Mouse (Mus musculus) kidney, embryonic 16.5 days (tissue): ENCODE data around the gene Rsl1. TPM values are rescaled to one million over a fixed set of nuclear protein-coding genes. Genes with fewer than 3 reads are reported as not detected.
"Not testable (repeated sequence)": the region's sequence is repeated elsewhere in the genome, so short reads cannot be mapped to it uniquely, and the experiment has no call there.

Experiments used
- ATAC-seq: fragments of 200-750 bp; cut with Nextera tagmentation; 2 replicates; pipeline ENCODE4 v1.8.0; 2017; ENCODE audit warnings: moderate TSS enrichment; ENCODE audit not compliant: low FRiP score, low TSS enrichment
- H3K27ac ChIP-seq: fragments of 300-500 bp; sonication (generic); 2 replicates; pipeline ENCODE4 v1.5.1; 2014; ENCODE audit warnings: low read length
- H3K27me3 ChIP-seq: fragments of 300-500 bp; sonication (generic); 2 replicates; pipeline ENCODE4 v1.6.1; 2014; ENCODE audit warnings: low read length, control low read depth, mixed read lengths; ENCODE audit not compliant: insufficient read depth
- H3K36me3 ChIP-seq: fragments of 300-500 bp; sonication (generic); 2 replicates; pipeline ENCODE4 v1.6.1; 2014; ENCODE audit warnings: low read length, control low read depth, mixed read lengths; ENCODE audit not compliant: insufficient read depth
- H3K4me1 ChIP-seq: fragments of 300-500 bp; sonication (generic); 2 replicates; pipeline ENCODE4 v1.6.1; 2014; ENCODE audit warnings: low read length, control low read depth, mixed read lengths; ENCODE audit not compliant: insufficient read depth
- H3K4me2 ChIP-seq: fragments of 300-500 bp; sonication (generic); replicated peaks from 2 replicates; pipeline ENCODE4 v1.6.1; 2014; ENCODE audit warnings: low read depth, low read length
- H3K4me3 ChIP-seq: fragments of 300-500 bp; sonication (generic); 2 replicates; pipeline ENCODE4 v1.5.1; 2014; ENCODE audit warnings: mild to moderate bottlenecking, low read length
- H3K9ac ChIP-seq: fragments of 300-500 bp; sonication (generic); replicated peaks from 2 replicates; pipeline ENCODE4 v1.6.1; 2014; ENCODE audit warnings: low read length
- H3K9me3 ChIP-seq: fragments of 300-500 bp; sonication (generic); 2 replicates; pipeline ENCODE4 v1.6.1; 2016; ENCODE audit warnings: low read length, control low read depth
- WGBS: fragments of 180-500 bp; shearing (Covaris S2); extraction: QIAGEN DNeasy Blood & Tissue Kit; methylation state at CpG from one replicate; pipeline ENCODE4 v1.1.7; 2014; 5-methylcytosine and 5-hydroxymethylcytosine counted together
- polyA plus RNA-seq: library from polyadenylated mRNA; unstranded; fragments of >200 nt; fragmentation: Nextera tagmentation; extraction: Ambion mirVana; gene quantifications from 2 replicates; pipeline ENCODE4 v1.2.1, GENCODE M21; 2015

Rsl1 gene
- polyA plus RNA-seq, result 8.8 and 10.0 TPM in 2 replicates

- H3K27me3 ChIP-seq, H3K4me1 ChIP-seq, H3K9me3 ChIP-seq, H3K36me3 ChIP-seq: not testable (repeated sequence)
- 2% methylated on average over 17 of the region's 17 CpGs for WGBS
- peak within 1 kb of the TSS; percentile 60; the same call in 1 of the 2 replicates for H3K27ac ChIP-seq
- H3K4me2 ChIP-seq, result peak within 1 kb of the TSS; percentile 64
- peak within 1 kb of the TSS; percentile 77 for H3K9ac ChIP-seq
- ATAC-seq, result peak; percentile 99
- peak within 1 kb of the TSS; percentile 67 for H3K4me3 ChIP-seq
Measured at GRCm38 (mm10) chr13:67172991-67173722, at the start of gene Rsl1. TSS of gene Rsl1 (plus strand) at chr13:67173182.

DNA sequence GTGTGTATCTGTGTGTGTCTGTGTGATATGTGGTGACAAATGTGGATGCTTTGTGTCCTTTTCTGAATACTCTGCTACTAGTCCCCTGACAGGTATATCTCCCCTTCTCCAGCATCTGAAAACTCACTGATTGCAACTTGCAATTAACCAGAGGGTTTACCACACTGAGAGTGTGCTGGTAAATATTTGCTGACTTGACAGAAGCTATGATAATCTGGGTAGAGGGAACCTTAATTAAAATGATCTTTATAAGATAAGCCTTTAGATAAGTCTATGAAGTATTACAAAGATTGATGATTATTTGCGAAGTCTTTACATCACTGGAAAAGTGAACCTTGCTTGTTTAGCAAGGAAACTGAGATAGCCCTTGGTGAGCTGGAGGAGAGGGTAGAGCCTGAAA, 48.5 kb upstream of the Rsl1 start:
- H3K27me3 ChIP-seq, result no peaks in the 10 kb centered on the region
- H3K9me3 ChIP-seq, result no peaks in the 10 kb centered on the region
- no peak overlapping the region for H3K4me2 ChIP-seq
- no peak overlapping the region for H3K9ac ChIP-seq
- H3K4me1 ChIP-seq, result peaks cover 8% of the 10 kb centered on the region; the same call in 1 of the 2 replicates
- no peak overlapping the region for H3K27ac ChIP-seq
- ATAC-seq, result no peak
- WGBS, result 86% methylated on average over 1 of the region's 1 CpGs
- H3K36me3 ChIP-seq, result no peaks in the 10 kb centered on the region
- H3K4me3 ChIP-seq, result no peak overlapping the region

DNA sequence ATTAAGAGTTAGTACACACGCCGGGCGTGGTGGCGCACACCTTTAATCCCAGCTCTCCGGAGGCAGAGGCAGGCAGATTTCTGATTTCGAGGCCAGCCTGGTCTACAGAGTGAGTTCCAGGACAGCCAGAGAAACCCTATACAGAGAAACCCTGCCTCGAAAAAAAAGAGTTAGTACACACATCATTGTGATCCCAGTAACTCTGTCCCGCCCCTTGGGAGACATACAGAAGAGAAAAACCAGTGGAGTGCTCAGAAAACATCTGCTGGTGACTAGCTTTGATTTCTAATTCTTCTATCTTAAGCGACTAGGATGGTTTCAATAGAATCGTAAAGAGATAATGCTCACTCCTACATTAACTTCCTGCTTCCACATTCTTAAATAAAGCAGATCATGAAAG, 45.5 kb upstream of the Rsl1 start:
- not testable (repeated sequence) for H3K9me3 ChIP-seq, H3K27ac ChIP-seq, H3K4me1 ChIP-seq, ATAC-seq, H3K4me3 ChIP-seq, H3K9ac ChIP-seq, H3K36me3 ChIP-seq, H3K27me3 ChIP-seq
- H3K4me2 ChIP-seq, result peak overlapping the region; percentile 72; the same call in 1 of the 2 replicates
- 79% methylated on average over 10 of the region's 10 CpGs for WGBS

DNA sequence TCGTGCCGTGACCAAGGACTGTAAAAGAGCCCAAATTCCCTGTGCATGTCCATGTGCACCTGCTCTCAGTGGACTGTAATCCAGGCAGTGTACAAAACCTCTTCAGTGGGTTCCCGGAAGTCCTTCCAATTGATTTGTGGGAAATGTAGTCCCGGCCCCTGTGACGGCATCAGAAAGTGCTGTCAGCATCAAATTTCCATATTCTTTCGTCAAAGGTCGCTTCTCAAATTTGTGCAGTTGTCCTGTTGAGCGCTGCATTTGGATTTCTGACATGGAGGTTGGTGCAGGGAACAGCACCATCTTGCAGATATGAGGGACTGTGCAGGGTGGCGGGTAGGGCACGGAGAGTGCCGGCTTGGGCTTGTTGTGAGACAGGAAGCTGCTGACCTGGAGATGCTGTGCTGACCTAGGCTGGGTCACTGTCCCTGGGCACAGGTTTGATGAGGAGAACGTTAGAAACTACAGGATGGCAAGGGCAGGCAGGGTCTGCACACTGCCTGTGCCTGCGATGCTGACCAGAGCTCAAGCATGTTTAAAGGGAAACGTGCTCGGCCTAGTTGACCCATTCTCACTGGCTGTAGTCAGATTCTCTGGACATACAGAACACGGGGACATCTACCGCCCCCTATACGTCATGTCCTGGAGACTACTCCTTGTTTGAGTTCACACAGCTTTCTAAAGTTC, 44.8 kb upstream of the Rsl1 start:
- Histone ChIP-seq H3K36me3 (no peaks in the 10 kb centered on the region), H3K4me2 (peak overlapping the region; percentile 72), H3K9me3 (no peaks in the 10 kb centered on the region), H3K27ac (peak overlapping the region; percentile 68; the same call in 1 of the 2 replicates), H3K27me3 (no peaks in the 10 kb centered on the region), H3K4me1 (peaks cover 8% of the 10 kb centered on the region; the same call in 1 of the 2 replicates), H3K4me3 (peak overlapping the region; percentile 85), H3K9ac (peak overlapping the region; percentile 78)
- ATAC-seq, result peak; percentile 97
- WGBS, result under 1% methylated on average over 18 of the region's 18 CpGs

DNA sequence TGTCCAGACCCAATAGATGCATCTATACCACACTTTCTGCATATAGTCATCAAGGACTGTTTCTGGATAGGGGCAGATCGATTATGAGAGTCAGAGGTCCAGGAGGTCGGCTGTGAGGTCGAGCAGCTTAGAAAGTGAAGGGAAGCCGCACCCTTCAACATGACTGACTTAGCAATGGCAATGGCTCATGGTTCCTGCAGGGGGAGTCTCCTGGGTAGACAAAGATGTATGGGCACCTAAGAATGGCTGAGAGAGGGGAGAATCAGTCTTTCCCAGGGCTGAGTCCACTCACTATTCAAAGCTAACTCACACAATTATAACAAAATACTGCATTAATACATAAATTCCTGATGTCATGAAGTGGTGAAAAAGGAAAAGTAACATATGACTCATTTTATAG, 6.9 kb upstream of the Rsl1 start:
- not testable (repeated sequence) for H3K9me3 ChIP-seq, H3K4me2 ChIP-seq, H3K27me3 ChIP-seq, H3K4me1 ChIP-seq, H3K4me3 ChIP-seq, ATAC-seq, H3K27ac ChIP-seq, H3K36me3 ChIP-seq, H3K9ac ChIP-seq
- 45% methylated on average over 4 of the region's 4 CpGs for WGBS

DNA sequence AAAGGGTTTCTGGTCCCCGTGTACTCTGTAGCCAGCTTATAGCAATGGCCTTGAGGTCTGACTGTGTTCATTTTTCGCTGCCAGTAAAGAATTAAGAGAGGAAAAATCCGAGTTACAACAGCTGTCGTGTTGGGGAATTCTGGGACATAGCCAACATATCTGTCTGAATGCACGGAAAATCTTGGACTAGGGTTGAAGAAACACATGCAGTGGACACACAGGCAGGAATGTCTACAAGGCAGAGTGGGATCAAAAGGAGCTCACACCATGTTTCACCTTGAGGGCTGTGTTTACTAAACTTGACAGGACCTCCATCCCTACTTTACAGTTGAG, 707 bp downstream of the Rsl1 start:
- Histone ChIP-seq H3K4me2 (peak overlapping the region; percentile 64), H3K9me3 (no peaks in the 10 kb centered on the region), H3K4me1 (no peaks in the 10 kb centered on the region), H3K4me3 (peak overlapping the region; percentile 67), H3K27ac (no peak overlapping the region), H3K9ac (peak overlapping the region; percentile 77), H3K36me3 (peaks cover 7% of the 10 kb centered on the region; the same call in 1 of the 2 replicates), H3K27me3 (no peaks in the 10 kb centered on the region)
- ATAC-seq, result peak; percentile 16; the same call in 1 of the 2 replicates
- 19% methylated on average over 5 of the region's 5 CpGs for WGBS

- Histone ChIP-seq H3K36me3 (no peaks in the 10 kb centered on the region), H3K27ac (0 out of 2 replicates have a peak within 1 kb of the TSS, but pooled peaks have one; percentile 43), H3K9ac (peak within 1 kb of the TSS; percentile 88), H3K9me3 (no peaks in the 10 kb centered on the region), H3K4me2 (peak within 1 kb of the TSS; percentile 60), H3K27me3 (no peaks in the 10 kb centered on the region), H3K4me1 (no peaks in the 10 kb centered on the region), H3K4me3 (peak within 1 kb of the TSS; percentile 88)
- WGBS, result under 1% methylated on average over 13 of the region's 13 CpGs
- peak; percentile 93 for ATAC-seq
Measured at GRCm38 (mm10) chr13:67194340-67194894, 21.4 kb downstream of the Rsl1 start, which contains the start of gene Zfp455. TSS of gene Zfp455 (plus strand) at chr13:67194506.

GRCm38 (mm10) chr13:67201656-67202055, 28.7 kb downstream of the Rsl1 start:
- Histone ChIP-seq H3K4me1 (no peaks in the 10 kb centered on the region), H3K4me3 (no peak overlapping the region), H3K9me3 (no peaks in the 10 kb centered on the region), H3K27ac (no peak overlapping the region), H3K9ac (no peak overlapping the region), H3K4me2 (no peak overlapping the region), H3K27me3 (no peaks in the 10 kb centered on the region), H3K36me3 (no peaks in the 10 kb centered on the region)
- ATAC-seq, result no peak
- 72% methylated on average over 3 of the region's 3 CpGs for WGBS

DNA sequence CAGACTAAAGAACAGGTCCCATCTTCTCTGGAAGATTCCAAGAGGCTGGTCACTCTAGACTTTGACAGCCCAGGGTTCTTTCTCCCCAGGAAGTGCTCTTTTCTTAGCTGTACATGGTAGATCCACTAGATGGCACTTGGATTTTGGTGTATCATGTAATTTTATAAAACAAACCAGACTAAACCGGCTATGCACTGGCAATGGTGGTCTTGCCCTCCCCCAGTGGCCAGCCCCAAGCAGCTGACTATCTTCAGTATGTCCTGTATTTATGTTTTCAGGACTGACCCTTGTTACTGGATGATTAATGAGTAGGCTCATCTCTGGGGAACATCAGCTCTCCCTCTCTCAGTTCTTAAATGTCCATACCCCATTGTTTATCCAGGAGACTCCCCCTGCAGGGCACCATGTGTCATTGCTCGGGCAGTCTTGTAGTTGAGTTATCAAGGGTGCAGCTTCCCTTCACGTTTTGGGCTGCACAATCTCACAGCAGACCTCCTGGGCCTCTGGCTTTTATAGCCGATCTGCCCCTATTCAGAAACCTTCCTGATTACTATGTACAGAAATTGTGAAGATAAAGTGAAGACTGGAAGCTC, 41.1 kb downstream of the Rsl1 start:
- Histone ChIP-seq H3K9me3 (0 out of 2 replicates have a peak, but pooled peaks cover 5% of the 10 kb centered on the region), H3K4me1 (no peaks in the 10 kb centered on the region), H3K27me3 (no peaks in the 10 kb centered on the region), H3K27ac (no peak overlapping the region), H3K4me3 (no peak overlapping the region), H3K4me2 (no peak overlapping the region), H3K9ac (no peak overlapping the region), H3K36me3 (no peaks in the 10 kb centered on the region)
- WGBS, result 49% methylated on average over 4 of the region's 4 CpGs
- ATAC-seq, result 0 out of 2 replicates have a peak, but pooled peaks have one; percentile 49
